Mouse (Mus musculus): ENCODE results near the gene Ly6g6c. TPM values are rescaled to one million over a fixed set of nuclear protein-coding genes. Genes with fewer than 3 reads are reported as not detected.

Ly6g6c gene
- polyA plus RNA-seq, 1 experiment = 0.18 TPM

- H3ac ChIP-seq (ENCODE audit: control insufficient read depth, insufficient read length) = no peak overlapping the region
- H3K4me3 ChIP-seq = no peak overlapping the region
- no peaks in the 10 kb centered on the region for H3K79me2 ChIP-seq (ENCODE audit: control insufficient read depth, insufficient read depth)
- H3K36me3 ChIP-seq (ENCODE audit: control insufficient read depth, insufficient read depth) = no peaks in the 10 kb centered on the region
- H3K27me3 ChIP-seq (ENCODE audit: control insufficient read depth, insufficient read depth, insufficient read length) = no peaks in the 10 kb centered on the region
- H3K4me2 ChIP-seq (ENCODE audit: low read depth) = no peak overlapping the region
- TF ChIP-seq POLR2A (IDR thresholded peaks at IDR 0.05; ENCODE audit: insufficient read length, low read depth) (no peak), MYOG (IDR thresholded peaks at IDR 0.05; ENCODE audit: control insufficient read depth in 1 of 3, insufficient read depth in 1 of 3, insufficient read length in 2 of 3, low read depth in 2 of 3) (no peak), MYOD1 (IDR thresholded peaks at IDR 0.05; ENCODE audit: control insufficient read depth in 1 of 3, insufficient read length in 2 of 3, low read depth in 2 of 3) (no peak), TCF12 (IDR thresholded peaks at IDR 0.05; ENCODE audit: insufficient read depth, poor library complexity, severe bottlenecking) (no peak), E2F4 (IDR thresholded peaks at IDR 0.05; ENCODE audit: insufficient read depth) (no peak), SRF (IDR thresholded peaks at IDR 0.05; ENCODE audit: control insufficient read depth, insufficient read length, low read depth) (no peak), POLR2AphosphoS2 (IDR thresholded peaks at IDR 0.05; ENCODE audit: insufficient read length, low read depth) (no peak), TCF3 (IDR thresholded peaks at IDR 0.05; ENCODE audit: insufficient read length, low read depth) (no peak), REST (IDR thresholded peaks at IDR 0.05; ENCODE audit: insufficient read depth, insufficient read length) (no peak), USF1 (IDR thresholded peaks at IDR 0.05; ENCODE audit: low read depth) (no peak), CEBPB (IDR thresholded peaks at IDR 0.05; ENCODE audit: insufficient read depth, poor library complexity, severe bottlenecking) (no peak), MAX (IDR thresholded peaks at IDR 0.05; ENCODE audit: low read depth) (no peak)
Measured at GRCm38 (mm10) chr17:35023221-35023620, 42.0 kb upstream of the Ly6g6c start.

GRCm38 (mm10) chr17:35023756-35024155 is 41.4 kb upstream of the Ly6g6c start:
- no peaks in the 10 kb centered on the region for H3K36me3 ChIP-seq (ENCODE audit: control insufficient read depth, insufficient read depth)
- H3K4me3 ChIP-seq = no peak overlapping the region
- no peak overlapping the region for H3K4me2 ChIP-seq (ENCODE audit: low read depth)

GRCm38 (mm10) chr17:35024261-35024660 is 40.9 kb upstream of the Ly6g6c start:
- Histone ChIP-seq H3K36me3 (ENCODE audit: control insufficient read depth, insufficient read depth) (no peaks in the 10 kb centered on the region), H3K4me2 (ENCODE audit: low read depth) (no peak overlapping the region), H3K27me3 (ENCODE audit: control insufficient read depth, insufficient read depth, insufficient read length) (no peaks in the 10 kb centered on the region), H3K4me3 (no peak overlapping the region), H3ac (ENCODE audit: control insufficient read depth, insufficient read length) (no peak overlapping the region), H3K79me2 (ENCODE audit: control insufficient read depth, insufficient read depth) (no peaks in the 10 kb centered on the region)
- TF ChIP-seq TCF3 (IDR thresholded peaks at IDR 0.05; ENCODE audit: insufficient read length, low read depth) = no peak
- no peak for TF ChIP-seq E2F4 (IDR thresholded peaks at IDR 0.05; ENCODE audit: insufficient read depth)
- TF ChIP-seq SRF (IDR thresholded peaks at IDR 0.05; ENCODE audit: control insufficient read depth, insufficient read length, low read depth) = no peak
- TF ChIP-seq USF1 (IDR thresholded peaks at IDR 0.05; ENCODE audit: low read depth) = no peak
- no peak for TF ChIP-seq MYOD1 (IDR thresholded peaks at IDR 0.05; ENCODE audit: control insufficient read depth in 1 of 3, insufficient read length in 2 of 3, low read depth in 2 of 3)
- TF ChIP-seq MYOG (IDR thresholded peaks at IDR 0.05; ENCODE audit: control insufficient read depth in 1 of 3, insufficient read depth in 1 of 3, insufficient read length in 2 of 3, low read depth in 2 of 3) = no peak
- TF ChIP-seq POLR2A (IDR thresholded peaks at IDR 0.05; ENCODE audit: insufficient read length, low read depth) = no peak
- TF ChIP-seq TCF12 (IDR thresholded peaks at IDR 0.05; ENCODE audit: insufficient read depth, poor library complexity, severe bottlenecking) = no peak
- no peak for TF ChIP-seq CEBPB (IDR thresholded peaks at IDR 0.05; ENCODE audit: insufficient read depth, poor library complexity, severe bottlenecking)
- TF ChIP-seq MAX (IDR thresholded peaks at IDR 0.05; ENCODE audit: low read depth) = no peak
- no peak for TF ChIP-seq REST (IDR thresholded peaks at IDR 0.05; ENCODE audit: insufficient read depth, insufficient read length)
- no peak for TF ChIP-seq POLR2AphosphoS2 (IDR thresholded peaks at IDR 0.05; ENCODE audit: insufficient read length, low read depth)

More at GRCm38 (mm10) chr17:35023756-35024155, 41.4 kb upstream of the Ly6g6c start:
- no peaks in the 10 kb centered on the region for H3K27me3 ChIP-seq (ENCODE audit: control insufficient read depth, insufficient read depth, insufficient read length)
- H3ac ChIP-seq (ENCODE audit: control insufficient read depth, insufficient read length) = no peak overlapping the region
- H3K79me2 ChIP-seq (ENCODE audit: control insufficient read depth, insufficient read depth) = no peaks in the 10 kb centered on the region
- TF ChIP-seq MYOD1 (IDR thresholded peaks at IDR 0.05; ENCODE audit: control insufficient read depth in 1 of 3, insufficient read length in 2 of 3, low read depth in 2 of 3) = no peak
- TF ChIP-seq POLR2AphosphoS2 (IDR thresholded peaks at IDR 0.05; ENCODE audit: insufficient read length, low read depth) = no peak
- no peak for TF ChIP-seq TCF3 (IDR thresholded peaks at IDR 0.05; ENCODE audit: insufficient read length, low read depth)
- no peak for TF ChIP-seq REST (IDR thresholded peaks at IDR 0.05; ENCODE audit: insufficient read depth, insufficient read length)
- TF ChIP-seq CEBPB (IDR thresholded peaks at IDR 0.05; ENCODE audit: insufficient read depth, poor library complexity, severe bottlenecking) = no peak

GRCm38 (mm10) chr17:35024691-35025488 is 40.3 kb upstream of the Ly6g6c start:
- Histone ChIP-seq H3K4me2 (ENCODE audit: low read depth) (no peak overlapping the region), H3K79me2 (ENCODE audit: control insufficient read depth, insufficient read depth) (no peaks in the 10 kb centered on the region), H3K27me3 (ENCODE audit: control insufficient read depth, insufficient read depth, insufficient read length) (no peaks in the 10 kb centered on the region), H3ac (ENCODE audit: control insufficient read depth, insufficient read length) (no peak overlapping the region), H3K36me3 (ENCODE audit: control insufficient read depth, insufficient read depth) (no peaks in the 10 kb centered on the region), H3K4me3 (no peak overlapping the region)
- TF ChIP-seq CEBPB (IDR thresholded peaks at IDR 0.05; ENCODE audit: insufficient read depth, poor library complexity, severe bottlenecking) (no peak), TCF3 (IDR thresholded peaks at IDR 0.05; ENCODE audit: insufficient read length, low read depth) (no peak), MYOG (IDR thresholded peaks at IDR 0.05; ENCODE audit: control insufficient read depth in 1 of 3, insufficient read depth in 1 of 3, insufficient read length in 2 of 3, low read depth in 2 of 3) (no peak), MAX (IDR thresholded peaks at IDR 0.05; ENCODE audit: low read depth) (no peak), MYOD1 (IDR thresholded peaks at IDR 0.05; ENCODE audit: control insufficient read depth in 1 of 3, insufficient read length in 2 of 3, low read depth in 2 of 3) (no peak), POLR2AphosphoS2 (IDR thresholded peaks at IDR 0.05; ENCODE audit: insufficient read length, low read depth) (no peak), POLR2A (IDR thresholded peaks at IDR 0.05; ENCODE audit: insufficient read length, low read depth) (no peak), USF1 (IDR thresholded peaks at IDR 0.05; ENCODE audit: low read depth) (no peak), SRF (IDR thresholded peaks at IDR 0.05; ENCODE audit: control insufficient read depth, insufficient read length, low read depth) (no peak), REST (IDR thresholded peaks at IDR 0.05; ENCODE audit: insufficient read depth, insufficient read length) (no peak), TCF12 (IDR thresholded peaks at IDR 0.05; ENCODE audit: insufficient read depth, poor library complexity, severe bottlenecking) (no peak), E2F4 (IDR thresholded peaks at IDR 0.05; ENCODE audit: insufficient read depth) (no peak)

All from myocyte (in vitro differentiated cells).